8 mouse cellular contexts compared by ENCODE assay signal in the genomic region with DNA sequence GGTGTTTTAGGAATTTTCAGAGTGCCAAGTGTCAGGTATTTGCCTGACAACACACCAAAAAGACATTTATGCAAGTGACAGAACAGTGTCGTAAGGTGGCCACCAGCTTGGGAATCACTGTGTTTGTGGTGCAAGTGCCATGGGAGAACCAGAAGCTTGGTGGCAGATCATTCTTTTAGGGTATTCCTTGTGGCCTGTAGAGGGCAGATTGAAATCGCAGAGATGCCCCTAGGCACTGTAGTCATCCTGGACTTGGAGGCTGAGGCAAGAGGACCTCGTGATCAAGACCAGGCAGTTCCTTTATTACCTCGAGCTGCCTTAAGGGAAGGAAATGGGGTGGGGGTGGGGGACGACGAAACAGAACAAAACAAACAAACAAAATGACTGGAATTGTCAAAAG.
A peak's percentile ranks its signal among the peaks of the same experiment; 100 is the strongest.
DNase-seq lines count a peak whose midpoint lies in the region; ATAC-seq lines count a peak whose summit lies in the region.

No protein-coding gene starts in this region.

- peak overlapping the region; percentile 61 for H3K27ac ChIP-seq in heart, embryonic 15.5 days
- no peak overlapping the region for H3K27ac ChIP-seq in heart, embryonic 10.5 days

- WGBS in heart, embryonic 15.5 days: 70% methylated on average over 6 of the region's 6 CpGs
- 66% methylated on average over 6 of the region's 6 CpGs for WGBS in heart, embryonic 10.5 days

- H3K4me2 ChIP-seq in heart, embryonic 15.5 days: no peak overlapping the region

- H3K9me3 ChIP-seq in heart, embryonic 15.5 days (replicated peaks): no peaks in the 10 kb centered on the region
- H3K9me3 ChIP-seq in heart, embryonic 10.5 days: no peaks in the 10 kb centered on the region

- ATAC-seq in heart, embryonic 15.5 days (replicated peaks; ENCODE audit: insufficient number of reproducible peaks, insufficient read depth, low FRiP score, low read depth): no peak
- ATAC-seq in CD4-positive, CD25-positive, alpha-beta regulatory T cell, adult 4 months: peak; percentile 83
- ATAC-seq in granulocyte monocyte progenitor cell, adult 5-6 weeks (replicated peaks; ENCODE audit: poor library complexity, severe bottlenecking): peak; percentile 60

- no peaks in the 10 kb centered on the region for H3K27me3 ChIP-seq in heart, embryonic 15.5 days
- H3K27me3 ChIP-seq in heart, embryonic 10.5 days (ENCODE audit: insufficient read depth, poor library complexity, severe bottlenecking): no peaks in the 10 kb centered on the region

- no peak overlapping the region for H3K4me3 ChIP-seq in heart, embryonic 15.5 days
- no peak overlapping the region for H3K4me3 ChIP-seq in heart, embryonic 10.5 days

- H3K9ac ChIP-seq in heart, embryonic 15.5 days: no peak overlapping the region

- no peak for DNase-seq in heart, embryonic 10.5 days (ENCODE audit: low spot score)
- peak; percentile 26 for DNase-seq in lung, postnatal 10 days
- peak; percentile 11 to 20 for DNase-seq in thymus, postnatal 10 days (ENCODE audit: low spot score in 2 of 2)
- DNase-seq in left cerebral cortex, adult 8-10 months (ENCODE audit: low spot score in 2 of 2): no peak
- DNase-seq in left cerebral cortex, adult 18-20 months (ENCODE audit: low spot score in 2 of 2): no peak

- no peaks in the 10 kb centered on the region for H3K36me3 ChIP-seq in heart, embryonic 15.5 days
- H3K36me3 ChIP-seq in heart, embryonic 10.5 days: no peaks in the 10 kb centered on the region

- peaks cover 4% of the 10 kb centered on the region; the same call in 1 of the 2 replicates for H3K4me1 ChIP-seq in heart, embryonic 15.5 days (replicated peaks)
- H3K4me1 ChIP-seq in heart, embryonic 10.5 days: 0 out of 2 replicates have a peak, but pooled peaks cover 7% of the 10 kb centered on the region

Comparison
In these comparisons a context has a peak if more than half of its experiments do, and no peak if none do; other contexts are left out.
1. DNase-seq: peak in lung, postnatal 10 days (single experiment) and thymus, postnatal 10 days (2 of 2); none in heart, embryonic 10.5 days (single experiment), left cerebral cortex, adult 8-10 months (0 of 2) and left cerebral cortex, adult 18-20 months (0 of 2).